Mouse (Mus musculus): Measurements from ENCODE around the gene Exoc2. TPM values are rescaled to one million over a fixed set of nuclear protein-coding genes. Genes with fewer than 3 reads are reported as not detected.

Gene Exoc2
- 10 to 100 TPM; 33.9 to 36.3 TPM for total RNA-seq (2021)
- long read RNA-seq, experiment 1, full-length matches to known transcripts, result 5 of 9 reads
- long read RNA-seq, experiment 1, partial matches to known transcripts, result 3 of 9 reads
- long read RNA-seq, experiment 1, other reads (novel, unspliced or antisense), result 1 of 9 reads
- long read RNA-seq, experiment 2, full-length matches to known transcripts, result 18 of 30 reads
- long read RNA-seq, experiment 2, partial matches to known transcripts, result 4 of 30 reads
- long read RNA-seq, experiment 2, other reads (novel, unspliced or antisense), result 8 of 30 reads

- peak; percentile 63 to 74 for DNase-seq (ENCODE audit: low spot score in 2 of 2)
These were observed at the start of gene Exoc2, which contains the start of gene Gm5447 for GRCm38 (mm10) chr13:30973501-30974246. TSS of gene Exoc2 (minus strand) at chr13:30974093. TSS of gene Gm5447 (plus strand) at chr13:30974204.

DNA sequence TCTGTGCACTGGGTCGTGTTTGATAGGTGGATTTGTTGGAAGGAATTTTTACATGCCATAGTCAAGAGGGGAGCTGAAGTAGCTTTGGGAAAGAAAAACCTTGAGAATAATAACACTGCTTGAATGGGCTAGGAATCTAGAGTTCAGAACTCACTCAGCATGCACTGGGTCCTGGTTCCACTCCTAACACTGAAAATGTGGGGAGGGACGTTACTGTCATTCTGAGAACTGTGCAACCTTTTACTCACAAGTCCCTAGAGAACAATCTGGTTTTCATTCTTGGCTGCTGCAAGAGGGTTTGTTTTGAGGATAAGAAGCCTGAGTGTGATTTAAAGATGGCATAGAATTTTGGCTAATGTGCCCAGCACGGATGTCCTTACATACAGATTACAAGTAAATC lies 49.8 kb upstream of the Exoc2 start:
- DNase-seq (ENCODE audit: low spot score in 2 of 2), result no peak

- no peak for DNase-seq (ENCODE audit: low spot score in 2 of 2)
These were observed 48.0 kb upstream of the Exoc2 start for GRCm38 (mm10) chr13:31021927-31022326.

DNA sequence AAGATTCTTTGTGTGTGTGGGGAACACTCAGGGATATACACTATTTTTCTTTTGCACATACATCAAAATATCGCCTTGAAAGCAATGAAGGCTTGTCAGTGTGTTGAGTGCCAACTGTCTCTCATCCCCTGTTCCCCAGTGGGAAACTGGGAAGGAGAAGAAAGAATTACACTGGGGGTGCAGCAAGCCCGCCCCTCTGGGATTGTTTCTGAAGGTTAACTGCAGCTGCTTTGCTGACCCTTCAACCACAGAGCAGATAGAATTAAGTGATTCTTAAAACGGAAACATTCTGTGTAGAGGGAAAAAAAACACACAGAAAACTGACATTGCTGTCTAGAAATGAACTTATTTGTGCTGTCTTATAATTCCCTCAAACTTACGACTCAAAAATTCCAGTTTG lies 47.6 kb upstream of the Exoc2 start:
- no peak for DNase-seq (ENCODE audit: low spot score in 2 of 2)

- DNase-seq (ENCODE audit: low spot score in 2 of 2), result no peak
These were observed 43.7 kb upstream of the Exoc2 start for GRCm38 (mm10) chr13:31017545-31017944.

GRCm38 (mm10) chr13:31004995-31005394 lies 31.1 kb upstream of the Exoc2 start:
- no peak for DNase-seq (ENCODE audit: low spot score in 2 of 2)

- DNase-seq (ENCODE audit: low spot score in 2 of 2), result no peak
These were observed 30.6 kb upstream of the Exoc2 start for GRCm38 (mm10) chr13:31004458-31004857.

DNA sequence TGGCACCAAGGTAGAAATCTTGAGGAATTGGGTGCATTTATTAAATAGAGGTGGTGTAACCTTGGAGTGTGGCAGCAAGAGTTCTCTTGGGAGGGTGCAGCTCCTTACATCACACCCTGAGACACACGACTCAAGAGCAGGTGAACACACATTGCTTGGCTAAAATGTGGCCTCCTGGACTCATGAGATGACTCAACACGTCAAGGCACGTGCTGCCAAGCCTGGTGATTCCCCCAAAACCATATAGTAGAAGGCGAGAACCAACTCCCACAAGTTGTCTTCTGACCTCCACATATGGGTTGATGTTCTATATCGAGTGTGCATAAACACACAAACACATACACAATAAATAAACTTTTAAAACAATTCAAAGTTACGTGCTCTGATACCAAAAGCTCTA lies 25.9 kb upstream of the Exoc2 start:
- DNase-seq (ENCODE audit: low spot score in 2 of 2), result no peak

- no peak for DNase-seq (ENCODE audit: low spot score in 2 of 2)
These were observed 23.8 kb upstream of the Exoc2 start for GRCm38 (mm10) chr13:30997526-30998253.

- no peak for DNase-seq (ENCODE audit: low spot score in 2 of 2)
These were observed 20.5 kb upstream of the Exoc2 start for GRCm38 (mm10) chr13:30994249-30994858.

GRCm38 (mm10) chr13:30993819-30994218 lies 19.9 kb upstream of the Exoc2 start:
- no peak for DNase-seq (ENCODE audit: low spot score in 2 of 2)

DNA sequence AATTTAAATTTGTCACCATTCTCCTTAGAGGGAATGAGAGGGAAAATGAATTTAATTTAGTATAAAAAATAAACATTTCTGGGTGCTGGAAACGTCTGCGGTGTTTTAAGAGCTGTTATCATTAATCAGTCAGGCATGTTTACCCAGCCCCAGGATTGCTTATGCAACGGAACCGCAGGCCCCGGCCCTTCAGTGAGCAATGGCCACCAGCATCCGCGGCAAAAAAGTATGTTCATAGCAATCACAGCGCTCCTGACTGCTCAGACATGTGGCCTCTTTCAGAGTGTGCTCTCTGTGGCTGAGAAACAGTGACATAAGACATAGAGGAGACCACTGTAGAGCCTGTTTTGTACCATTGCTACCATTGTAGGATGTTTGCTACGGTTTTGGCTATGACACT lies 16.3 kb upstream of the Exoc2 start:
- no peak for DNase-seq (ENCODE audit: low spot score in 2 of 2)

- DNase-seq (ENCODE audit: low spot score in 2 of 2), result no peak
These were observed 15.8 kb upstream of the Exoc2 start for GRCm38 (mm10) chr13:30989710-30990109.

DNA sequence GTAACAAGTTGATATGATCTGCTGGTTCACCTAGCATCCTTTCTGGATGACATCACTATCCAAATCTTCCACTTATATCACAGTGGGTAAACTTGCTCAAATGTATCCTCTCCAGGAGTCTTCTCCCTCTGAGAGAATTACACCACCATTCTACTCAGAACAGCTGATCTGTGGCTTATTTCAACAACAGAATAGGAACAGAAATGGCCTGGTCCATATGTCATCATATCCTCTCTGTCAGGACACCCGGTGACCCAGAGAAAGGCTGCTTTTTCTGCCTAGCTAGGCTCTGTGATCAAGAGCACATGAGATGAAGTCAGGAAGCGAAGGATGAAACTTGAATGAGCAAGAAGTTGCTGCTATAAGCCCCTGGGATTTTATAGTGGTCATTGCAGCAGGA lies 13.8 kb upstream of the Exoc2 start:
- DNase-seq (ENCODE audit: low spot score in 2 of 2), result no peak

GRCm38 (mm10) chr13:30986934-30987455 lies 13.1 kb upstream of the Exoc2 start:
- DNase-seq (ENCODE audit: low spot score in 2 of 2), result no peak

DNA sequence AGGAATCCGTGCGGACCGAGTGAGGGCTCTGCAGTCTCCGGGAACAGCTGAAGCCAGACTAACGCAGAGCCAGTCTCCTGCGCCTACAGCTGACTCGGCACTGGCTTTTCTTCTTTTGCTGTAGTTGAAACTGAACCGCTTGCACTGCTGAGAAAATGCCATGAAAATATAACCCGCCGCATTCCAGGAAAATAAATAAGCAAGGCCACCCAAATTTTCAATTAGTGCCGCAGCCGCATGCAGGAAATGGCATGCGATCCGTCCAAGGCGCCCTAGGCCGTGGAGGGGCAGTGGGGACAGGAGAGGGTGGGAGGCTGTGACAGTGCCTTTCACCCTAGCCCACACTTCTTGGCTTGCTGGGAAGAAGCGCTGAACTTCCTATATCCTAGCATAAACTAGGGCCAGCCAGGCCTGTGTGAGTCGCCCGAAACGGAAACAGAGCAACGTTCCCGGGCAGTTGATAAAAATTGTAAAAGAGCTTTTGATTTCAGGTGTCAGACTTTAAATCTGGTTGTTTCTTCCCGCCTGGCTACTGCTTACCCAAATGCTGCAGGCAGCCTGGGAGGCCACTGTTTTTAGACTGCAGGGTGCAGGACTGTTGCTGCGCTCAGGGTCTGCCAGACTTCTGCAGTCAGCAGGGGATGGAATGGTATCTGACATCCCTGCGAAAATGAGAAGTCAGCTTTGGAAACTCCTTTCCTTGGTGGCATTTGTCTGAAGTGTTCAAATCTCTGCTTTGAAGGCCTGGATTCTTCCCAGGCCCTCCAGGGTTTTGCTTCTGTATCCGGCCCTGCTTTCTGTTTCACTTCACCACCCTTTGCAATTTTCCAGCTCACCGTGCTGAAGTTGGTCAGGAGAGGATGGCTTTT lies 11.9 kb upstream of the Exoc2 start:
- DNase-seq (ENCODE audit: low spot score in 2 of 2), result peak in 1 of 2 experiments; percentile 11

DNA sequence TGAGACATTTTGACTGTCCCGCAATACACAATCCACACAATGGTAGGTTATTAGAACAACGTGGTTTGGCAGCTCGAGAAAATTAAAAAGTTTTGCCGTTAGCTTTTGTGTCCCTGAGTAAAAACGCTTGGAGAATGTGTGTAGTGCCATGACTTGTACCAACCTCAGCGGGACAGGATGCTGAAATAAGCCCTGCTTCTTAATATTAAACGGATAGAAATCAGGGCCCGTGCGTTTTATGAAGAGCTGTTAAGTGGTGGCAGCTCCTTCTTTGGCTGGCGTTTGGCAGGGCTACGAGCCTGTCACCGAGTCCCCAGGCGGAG lies 11.3 kb upstream of the Exoc2 start:
- DNase-seq (ENCODE audit: low spot score in 2 of 2), result no peak

DNA sequence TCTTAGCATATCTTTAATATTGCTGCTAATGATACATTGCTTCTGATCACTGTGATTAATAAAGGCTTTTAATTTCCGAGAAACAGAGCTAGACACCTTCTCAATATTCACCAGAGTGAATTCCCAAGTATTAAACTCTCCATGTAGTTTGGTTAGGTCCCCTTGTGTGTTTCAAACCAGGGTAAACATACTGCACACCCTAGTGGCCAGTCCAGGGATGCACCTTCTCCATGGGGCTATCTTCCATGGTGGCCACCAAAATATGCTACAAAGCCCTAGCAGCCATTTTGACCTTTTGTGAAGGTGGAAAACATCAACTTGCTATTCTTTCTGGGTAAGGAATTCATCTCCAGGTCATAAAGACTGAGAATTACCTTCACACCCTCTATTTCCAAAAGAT lies 7.8 kb upstream of the Exoc2 start:
- DNase-seq (ENCODE audit: low spot score in 2 of 2), result no peak

- DNase-seq (ENCODE audit: low spot score in 2 of 2), result no peak
These were observed 4.3 kb upstream of the Exoc2 start for GRCm38 (mm10) chr13:30978224-30978623.

GRCm38 (mm10) chr13:30976536-30977084 lies 2.7 kb upstream of the Exoc2 start:
- no peak for DNase-seq (ENCODE audit: low spot score in 2 of 2)

Data from adrenal gland, postnatal 4 days (tissue).